Mouse (Mus musculus) cerebellum, adult 11-12 months (tissue): Measurements from ENCODE around the gene Safb2.

ENCODE experiments used
- DNase-seq: peaks from one replicate; pipeline ENCODE4 v3.0.0; 2022

Gene Safb2

GRCm38 (mm10) chr17:56514330-56514729 lies 70.1 kb downstream of the Safb2 start:
- peak; percentile 1 for DNase-seq

- no peak for DNase-seq
Observed at GRCm38 (mm10) chr17:56512310-56512709, 72.1 kb downstream of the Safb2 start, which contains the start of gene Znrf4. Znrf4 (minus strand) TSS chr17:56512431.

GRCm38 (mm10) chr17:56511707-56512090 lies 72.7 kb downstream of the Safb2 start:
- DNase-seq, result peak; percentile 24

- DNase-seq, result peak; percentile 48
Observed at GRCm38 (mm10) chr17:56510970-56511706, 73.2 kb downstream of the Safb2 start.
